Mouse (Mus musculus): ENCODE measurements at regions not wholly inside any gene's neighbourhood (a gene's known extent, or its start where the extent isn't known, plus 50 kb on each side); places are given as distances from the start of the nearest gene placed in this dataset.
"Not testable (repeated sequence)": the region's sequence is repeated elsewhere in the genome, so short reads cannot be mapped to it uniquely, and the experiment has no call there.

GRCm38 (mm10) chr14:53302491-53302829 is 806.9 kb upstream of the Olfr1507 start:
- not testable (repeated sequence) for H3K27ac ChIP-seq (ENCODE audit: low read depth, low read length); H3K4me2 ChIP-seq (ENCODE audit: low read length); H3K4me3 ChIP-seq (ENCODE audit: low read depth, low read length); DNase-seq (ENCODE audit: low spot score); H3K9ac ChIP-seq (ENCODE audit: low read length); H3K27me3 ChIP-seq (replicated peaks; ENCODE audit: control insufficient read depth, insufficient read depth, low read length); H3K4me1 ChIP-seq (ENCODE audit: control insufficient read depth, insufficient read depth, low read length); H3K36me3 ChIP-seq (ENCODE audit: control insufficient read depth, insufficient read depth, low read length); H3K9me3 ChIP-seq (replicated peaks; ENCODE audit: control insufficient read depth, low read length)
- peak; percentile 61; the same call in 1 of the 2 replicates for ATAC-seq
- no CpG with 5 or more reads among the region's 3 CpGs for WGBS

GRCm38 (mm10) chr14:53301722-53302490 is 806.4 kb upstream of the Olfr1507 start:
- not testable (repeated sequence) for H3K36me3 ChIP-seq (ENCODE audit: control insufficient read depth, insufficient read depth, low read length); H3K27me3 ChIP-seq (replicated peaks; ENCODE audit: control insufficient read depth, insufficient read depth, low read length); H3K4me2 ChIP-seq (ENCODE audit: low read length); ATAC-seq; H3K9me3 ChIP-seq (replicated peaks; ENCODE audit: control insufficient read depth, low read length); H3K9ac ChIP-seq (ENCODE audit: low read length); DNase-seq (ENCODE audit: low spot score); H3K4me1 ChIP-seq (ENCODE audit: control insufficient read depth, insufficient read depth, low read length); H3K4me3 ChIP-seq (ENCODE audit: low read depth, low read length); H3K27ac ChIP-seq (ENCODE audit: low read depth, low read length)
- no CpG with 5 or more reads among the region's 11 CpGs for WGBS

DNA sequence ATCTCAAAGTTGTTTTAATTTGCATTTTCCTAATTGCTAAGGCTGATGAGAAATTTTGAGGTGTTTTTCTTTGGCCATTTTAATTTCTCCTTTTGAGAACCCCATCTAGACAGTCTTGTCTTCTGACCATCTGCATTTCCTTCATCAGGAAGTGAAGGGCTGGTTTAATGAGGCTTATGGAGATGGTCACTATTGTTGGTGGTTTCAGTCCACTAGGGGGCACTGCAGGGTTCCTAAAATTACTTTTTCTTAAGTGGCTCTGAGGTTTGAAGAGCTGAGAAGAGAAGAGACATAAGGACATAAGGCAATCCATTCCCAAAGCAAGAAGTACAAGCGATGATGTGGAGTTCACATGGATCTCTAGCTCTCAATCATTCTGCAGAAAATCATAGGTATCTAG is 805.6 kb upstream of the Olfr1507 start:
- not testable (repeated sequence) for H3K36me3 ChIP-seq (ENCODE audit: control insufficient read depth, insufficient read depth, low read length); H3K27me3 ChIP-seq (replicated peaks; ENCODE audit: control insufficient read depth, insufficient read depth, low read length); H3K4me1 ChIP-seq (ENCODE audit: control insufficient read depth, insufficient read depth, low read length); ATAC-seq; H3K4me3 ChIP-seq (ENCODE audit: low read depth, low read length); DNase-seq (ENCODE audit: low spot score); H3K9ac ChIP-seq (ENCODE audit: low read length); H3K9me3 ChIP-seq (replicated peaks; ENCODE audit: control insufficient read depth, low read length); H3K27ac ChIP-seq (ENCODE audit: low read depth, low read length); H3K4me2 ChIP-seq (ENCODE audit: low read length)
- 67% methylated on average over 1 of the region's 1 CpGs for WGBS

DNA sequence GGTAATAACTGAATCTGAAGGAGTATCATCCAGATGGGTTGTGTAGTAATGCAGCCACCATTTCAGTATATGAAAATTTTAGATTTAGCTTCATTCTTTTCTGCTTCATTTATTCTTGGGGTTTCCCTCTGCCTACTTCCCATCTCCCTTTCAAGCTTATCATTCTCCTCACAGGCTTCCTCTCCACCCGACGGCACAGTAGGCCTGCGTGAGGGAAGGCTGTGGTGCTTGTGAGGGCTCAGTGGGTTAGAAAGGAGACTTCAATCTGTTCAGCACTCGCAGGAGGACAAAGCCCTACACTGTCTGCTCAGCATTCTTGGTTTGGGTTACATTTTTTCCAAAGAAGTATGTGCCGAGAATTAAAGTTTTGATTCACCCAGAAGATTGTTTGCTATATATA is 804.2 kb upstream of the Olfr1507 start:
- H3K27me3 ChIP-seq (replicated peaks; ENCODE audit: control insufficient read depth, insufficient read depth, low read length); H3K4me1 ChIP-seq (ENCODE audit: control insufficient read depth, insufficient read depth, low read length); H3K4me3 ChIP-seq (ENCODE audit: low read depth, low read length); H3K36me3 ChIP-seq (ENCODE audit: control insufficient read depth, insufficient read depth, low read length); H3K9ac ChIP-seq (ENCODE audit: low read length); DNase-seq (ENCODE audit: low spot score); ATAC-seq; H3K27ac ChIP-seq (ENCODE audit: low read depth, low read length); H3K4me2 ChIP-seq (ENCODE audit: low read length); H3K9me3 ChIP-seq (replicated peaks; ENCODE audit: control insufficient read depth, low read length): not testable (repeated sequence)
- no CpG with 5 or more reads among the region's 5 CpGs for WGBS

GRCm38 (mm10) chr14:53283350-53284141 is 788.0 kb upstream of the Olfr1507 start:
- WGBS = no CpG with 5 or more reads among the region's 12 CpGs
- H3K9me3 ChIP-seq (replicated peaks; ENCODE audit: control insufficient read depth, low read length); H3K4me2 ChIP-seq (ENCODE audit: low read length); H3K27ac ChIP-seq (ENCODE audit: low read depth, low read length); H3K4me3 ChIP-seq (ENCODE audit: low read depth, low read length); H3K36me3 ChIP-seq (ENCODE audit: control insufficient read depth, insufficient read depth, low read length); DNase-seq (ENCODE audit: low spot score); H3K27me3 ChIP-seq (replicated peaks; ENCODE audit: control insufficient read depth, insufficient read depth, low read length); H3K4me1 ChIP-seq (ENCODE audit: control insufficient read depth, insufficient read depth, low read length); H3K9ac ChIP-seq (ENCODE audit: low read length): not testable (repeated sequence)
- ATAC-seq = peak; percentile 74

GRCm38 (mm10) chr14:53273218-53273617 is 777.7 kb upstream of the Olfr1507 start:
- H3K4me2 ChIP-seq (ENCODE audit: low read length); DNase-seq (ENCODE audit: low spot score); H3K9ac ChIP-seq (ENCODE audit: low read length); ATAC-seq; H3K27ac ChIP-seq (ENCODE audit: low read depth, low read length); H3K4me1 ChIP-seq (ENCODE audit: control insufficient read depth, insufficient read depth, low read length); H3K27me3 ChIP-seq (replicated peaks; ENCODE audit: control insufficient read depth, insufficient read depth, low read length); H3K9me3 ChIP-seq (replicated peaks; ENCODE audit: control insufficient read depth, low read length); H3K36me3 ChIP-seq (ENCODE audit: control insufficient read depth, insufficient read depth, low read length); H3K4me3 ChIP-seq (ENCODE audit: low read depth, low read length): not testable (repeated sequence)
- 92% methylated on average over 3 of the region's 4 CpGs for WGBS

GRCm38 (mm10) chr14:53267693-53268092 is 772.1 kb upstream of the Olfr1507 start:
- WGBS = no CpG with 5 or more reads among the region's 2 CpGs

DNA sequence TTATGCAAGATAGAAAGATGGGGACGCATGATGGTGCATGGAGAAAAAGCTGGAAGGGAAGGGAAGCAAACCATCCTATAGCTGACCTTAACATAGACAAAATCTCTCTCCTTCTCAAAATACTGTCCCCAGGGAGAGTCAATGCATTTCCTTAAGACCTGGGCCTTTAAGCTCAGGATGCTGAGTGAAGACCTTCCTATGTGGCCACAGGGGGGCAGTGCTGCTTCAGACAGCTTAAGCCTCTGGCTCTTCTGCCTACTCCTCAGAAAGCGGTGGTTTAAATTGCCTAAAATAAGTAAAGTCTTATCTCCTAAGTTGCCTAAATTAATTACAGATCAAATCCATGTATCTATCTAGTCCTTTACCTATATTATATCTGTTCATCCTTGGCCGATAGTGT is 760.4 kb upstream of the Olfr1507 start:
- not testable (repeated sequence) for DNase-seq (ENCODE audit: low spot score); H3K27me3 ChIP-seq (replicated peaks; ENCODE audit: control insufficient read depth, insufficient read depth, low read length); H3K9me3 ChIP-seq (replicated peaks; ENCODE audit: control insufficient read depth, low read length); H3K4me2 ChIP-seq (ENCODE audit: low read length); H3K9ac ChIP-seq (ENCODE audit: low read length); H3K4me3 ChIP-seq (ENCODE audit: low read depth, low read length); H3K4me1 ChIP-seq (ENCODE audit: control insufficient read depth, insufficient read depth, low read length); H3K36me3 ChIP-seq (ENCODE audit: control insufficient read depth, insufficient read depth, low read length); H3K27ac ChIP-seq (ENCODE audit: low read depth, low read length); ATAC-seq
- no CpG with 5 or more reads among the region's 3 CpGs for WGBS

More at GRCm38 (mm10) chr14:53267693-53268092, 772.1 kb upstream of the Olfr1507 start:
- not testable (repeated sequence) for H3K27ac ChIP-seq (ENCODE audit: low read depth, low read length); H3K4me1 ChIP-seq (ENCODE audit: control insufficient read depth, insufficient read depth, low read length); H3K4me2 ChIP-seq (ENCODE audit: low read length); H3K9me3 ChIP-seq (replicated peaks; ENCODE audit: control insufficient read depth, low read length); H3K4me3 ChIP-seq (ENCODE audit: low read depth, low read length); H3K36me3 ChIP-seq (ENCODE audit: control insufficient read depth, insufficient read depth, low read length); H3K9ac ChIP-seq (ENCODE audit: low read length); DNase-seq (ENCODE audit: low spot score); ATAC-seq; H3K27me3 ChIP-seq (replicated peaks; ENCODE audit: control insufficient read depth, insufficient read depth, low read length)

DNA sequence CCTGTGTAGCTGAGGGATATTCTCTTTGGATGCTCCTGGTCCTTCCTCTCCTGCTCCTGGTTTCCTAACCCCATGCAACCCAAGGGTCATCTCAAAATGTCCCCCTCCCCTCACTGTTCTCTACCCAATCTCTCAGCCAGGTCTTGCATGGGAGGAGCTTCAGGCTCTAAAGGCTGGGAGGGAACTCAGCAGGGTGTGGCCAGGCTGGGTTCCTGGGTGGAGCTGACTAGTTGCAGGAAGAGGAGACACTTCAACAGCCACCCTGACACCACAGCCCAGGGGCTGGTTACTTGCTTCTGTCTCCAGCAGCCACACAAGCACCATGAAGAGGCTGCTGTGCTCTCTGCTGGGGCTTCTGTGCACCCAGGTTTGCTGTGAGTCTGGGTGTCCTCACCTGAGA is 757.9 kb upstream of the Olfr1507 start:
- not testable (repeated sequence) for H3K36me3 ChIP-seq (ENCODE audit: control insufficient read depth, insufficient read depth, low read length); H3K4me3 ChIP-seq (ENCODE audit: low read depth, low read length); ATAC-seq; DNase-seq (ENCODE audit: low spot score); H3K9me3 ChIP-seq (replicated peaks; ENCODE audit: control insufficient read depth, low read length); H3K27ac ChIP-seq (ENCODE audit: low read depth, low read length); H3K4me1 ChIP-seq (ENCODE audit: control insufficient read depth, insufficient read depth, low read length); H3K9ac ChIP-seq (ENCODE audit: low read length); H3K27me3 ChIP-seq (replicated peaks; ENCODE audit: control insufficient read depth, insufficient read depth, low read length); H3K4me2 ChIP-seq (ENCODE audit: low read length)

Data from forebrain, embryonic 14.5 days (tissue).